Mouse (Mus musculus) embryonic facial prominence, embryonic 11.5 days (tissue): ENCODE measurements around the gene Kctd20. TPM values are rescaled to one million over a fixed set of nuclear protein-coding genes. Genes with fewer than 3 reads are reported as not detected.

ENCODE experiments used
- ATAC-seq: fragments of 200-750 bp; cut with Nextera tagmentation; replicated peaks from 2 replicates; pipeline ENCODE4 v1.8.0; 2017; ENCODE audit warnings: low read depth; ENCODE audit not compliant: insufficient number of reproducible peaks, low FRiP score, low TSS enrichment
- DNase-seq: peaks from one replicate; pipeline ENCODE4 v3.0.0-alpha.2; 2015; ENCODE audit warnings: low spot score
- H3K27ac ChIP-seq: fragments of 300-500 bp; sonication (generic); replicated peaks from 2 replicates; pipeline ENCODE4 v1.5.1; 2014; ENCODE audit warnings: mild to moderate bottlenecking, low read depth, low read length, control low read depth
- H3K27me3 ChIP-seq: fragments of 300-500 bp; sonication (generic); 2 replicates; pipeline ENCODE4 v1.6.1; 2014; ENCODE audit warnings: mild to moderate bottlenecking, low read length, moderate library complexity, mixed read lengths; ENCODE audit not compliant: control insufficient read depth, insufficient read depth
- H3K36me3 ChIP-seq: fragments of 300-500 bp; sonication (generic); replicated peaks from 2 replicates; pipeline ENCODE4 v1.6.1; 2014; ENCODE audit warnings: low read depth, mild to moderate bottlenecking, low read length, moderate library complexity, mixed read lengths; ENCODE audit not compliant: control insufficient read depth, insufficient read depth
- H3K4me1 ChIP-seq: fragments of 300-500 bp; sonication (generic); 2 replicates; pipeline ENCODE4 v1.6.1; 2014; ENCODE audit warnings: low read length, mixed read lengths; ENCODE audit not compliant: control insufficient read depth, insufficient read depth
- H3K4me2 ChIP-seq: fragments of 300-500 bp; sonication (generic); 2 replicates; pipeline ENCODE4 v1.6.1; 2014; ENCODE audit warnings: low read depth, mild to moderate bottlenecking, control low read depth, low read length, moderate library complexity
- H3K4me3 ChIP-seq: fragments of 300-500 bp; sonication (generic); 2 replicates; pipeline ENCODE4 v1.5.1; 2014; ENCODE audit warnings: low read depth, low read length, control low read depth
- H3K9ac ChIP-seq: fragments of 300-500 bp; sonication (generic); replicated peaks from 2 replicates; pipeline ENCODE4 v1.6.1; 2014; ENCODE audit warnings: mild to moderate bottlenecking, control low read depth, low read length
- H3K9me3 ChIP-seq: fragments of 300-500 bp; sonication (generic); replicated peaks from 2 replicates; pipeline ENCODE4 v1.6.1; 2016; ENCODE audit warnings: mild to moderate bottlenecking, low read length, inconsistent platforms, mixed read lengths; ENCODE audit not compliant: control insufficient read depth
- WGBS: fragments of 180-500 bp; shearing (Covaris S2); extraction: QIAGEN DNeasy Blood & Tissue Kit; methylation state at CpG from one replicate; pipeline ENCODE4 v1.1.7; 2014; 5-methylcytosine and 5-hydroxymethylcytosine counted together
- polyA plus RNA-seq: library from polyadenylated mRNA; unstranded; fragments of >200 nt; fragmentation: Nextera tagmentation; extraction: Ambion mirVana; gene quantifications from 2 replicates; pipeline ENCODE4 v1.2.1, GENCODE M21; 2014

Kctd20 gene
- polyA plus RNA-seq, result 109 and 110 TPM in 2 replicates

- peak; percentile 84 for ATAC-seq
- DNase-seq, result peak; percentile 93
- H3K27me3 ChIP-seq, result no peaks in the 10 kb centered on the region
- peak within 1 kb of the TSS; percentile 91 for H3K27ac ChIP-seq
- H3K9ac ChIP-seq, result peak within 1 kb of the TSS; percentile 90
- H3K4me3 ChIP-seq, result peak within 1 kb of the TSS; percentile 52
- peaks cover 3% of the 10 kb centered on the region for H3K4me1 ChIP-seq
- H3K4me2 ChIP-seq, result peak within 1 kb of the TSS; percentile 68
- WGBS, result under 1% methylated on average over 74 of the region's 80 CpGs
- no peaks in the 10 kb centered on the region for H3K9me3 ChIP-seq
- H3K36me3 ChIP-seq, result no peaks in the 10 kb centered on the region
Measured at GRCm38 (mm10) chr17:28951831-28952799, at the start of gene Kctd20. Gene Kctd20, plus strand, starts transcription at chr17:28951950.

- H3K9me3 ChIP-seq, result no peaks in the 10 kb centered on the region
- H3K4me3 ChIP-seq, result no peak overlapping the region
- DNase-seq, result peak; percentile 82
- no peak overlapping the region for H3K4me2 ChIP-seq
- H3K9ac ChIP-seq, result no peak overlapping the region
- no peaks in the 10 kb centered on the region for H3K36me3 ChIP-seq
- no peak for ATAC-seq
- peaks cover 3% of the 10 kb centered on the region; the same call in 1 of the 2 replicates for H3K27me3 ChIP-seq
- 32% methylated on average over 23 of the region's 23 CpGs for WGBS
- no peak overlapping the region for H3K27ac ChIP-seq
- no peaks in the 10 kb centered on the region for H3K4me1 ChIP-seq
Measured at GRCm38 (mm10) chr17:28904546-28905376, 47.0 kb upstream of the Kctd20 start.

- Histone ChIP-seq H3K4me2 (no peak overlapping the region), H3K4me3 (no peak overlapping the region), H3K4me1 (no peaks in the 10 kb centered on the region), H3K9ac (no peak overlapping the region), H3K36me3 (no peaks in the 10 kb centered on the region), H3K9me3 (no peaks in the 10 kb centered on the region), H3K27me3 (peaks cover 9% of the 10 kb centered on the region; the same call in 1 of the 2 replicates), H3K27ac (no peak overlapping the region)
- DNase-seq (no peak), ATAC-seq (no peak)
- 68% methylated on average over 13 of the region's 13 CpGs for WGBS
Measured at GRCm38 (mm10) chr17:28905377-28905916, 46.3 kb upstream of the Kctd20 start.

DNA sequence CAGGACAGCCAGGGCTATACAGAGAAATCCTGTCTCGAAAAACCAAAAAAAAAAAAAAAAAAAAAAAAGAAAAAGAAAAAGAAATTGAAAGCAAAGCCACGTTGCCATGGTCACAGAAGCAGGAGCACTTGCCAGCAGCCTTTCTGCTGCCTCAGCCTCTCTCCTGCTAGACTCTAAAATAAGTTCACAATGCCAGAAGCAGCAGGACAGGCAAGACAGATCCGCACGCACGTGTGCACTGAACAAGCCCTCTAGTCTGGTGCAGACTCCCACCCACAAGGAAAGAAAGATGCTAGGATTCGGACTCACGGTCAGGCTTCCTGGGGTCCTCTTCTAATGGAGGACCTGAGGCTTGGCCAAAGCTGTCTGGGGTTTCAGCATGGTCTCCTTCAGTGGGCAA, 43.8 kb upstream of the Kctd20 start:
- H3K4me2 ChIP-seq, result no peak overlapping the region

DNA sequence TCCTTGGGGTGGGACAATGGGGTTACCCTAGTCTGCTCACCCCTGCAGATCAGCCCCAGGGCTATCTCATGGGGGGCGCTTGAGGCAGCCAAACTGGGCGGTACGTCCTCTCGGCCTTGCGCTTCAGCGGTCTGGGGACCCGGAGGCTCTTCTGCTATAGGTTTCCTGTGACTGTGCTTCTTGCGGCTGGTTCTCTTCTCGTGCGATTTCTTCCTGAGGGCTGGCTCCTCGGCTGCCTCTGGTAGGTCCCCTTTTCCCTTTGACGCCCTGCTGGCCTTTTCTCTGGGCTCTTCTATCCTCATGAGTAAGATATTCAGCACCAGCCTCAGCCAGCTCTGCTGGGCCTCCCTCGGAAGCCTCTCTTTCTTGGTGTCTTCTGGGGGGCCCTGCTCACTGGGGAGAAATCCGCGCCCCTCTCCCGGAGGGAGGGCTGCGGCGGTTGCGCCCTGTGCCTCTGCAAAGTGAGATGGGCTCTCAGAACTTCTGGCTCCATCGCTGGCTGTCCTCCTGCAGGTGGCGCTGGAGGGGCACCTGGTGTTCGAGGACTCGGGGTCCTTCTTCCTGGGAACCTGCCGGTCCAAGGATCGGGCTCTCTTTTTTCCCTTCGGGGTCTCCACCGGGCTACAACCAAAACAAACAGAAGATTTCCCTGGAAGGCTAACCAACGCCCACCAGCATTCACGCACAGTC, 42.4 kb upstream of the Kctd20 start:
- ATAC-seq (no peak), DNase-seq (peak; percentile 75)
- H3K4me3 ChIP-seq, result peak overlapping the region; percentile 18; the same call in 1 of the 2 replicates
- H3K4me2 ChIP-seq, result peak overlapping the region; percentile 46
- WGBS, result 8% methylated on average over 29 of the region's 29 CpGs
- H3K36me3 ChIP-seq, result no peaks in the 10 kb centered on the region
- no peak overlapping the region for H3K27ac ChIP-seq
- peaks cover 9% of the 10 kb centered on the region; the same call in 1 of the 2 replicates for H3K27me3 ChIP-seq
- no peaks in the 10 kb centered on the region for H3K4me1 ChIP-seq
- peak overlapping the region; percentile 52 for H3K9ac ChIP-seq
- H3K9me3 ChIP-seq, result no peaks in the 10 kb centered on the region

More for the DNA sequence above, 43.8 kb upstream of the Kctd20 start:
- H3K27ac ChIP-seq, result no peak overlapping the region
- ATAC-seq, result no peak
- no peak for DNase-seq
- no peaks in the 10 kb centered on the region for H3K36me3 ChIP-seq
- WGBS, result 79% methylated on average over 7 of the region's 7 CpGs
- no peaks in the 10 kb centered on the region for H3K4me1 ChIP-seq
- H3K27me3 ChIP-seq, result peaks cover 9% of the 10 kb centered on the region; the same call in 1 of the 2 replicates
- no peaks in the 10 kb centered on the region for H3K9me3 ChIP-seq
- H3K4me3 ChIP-seq, result no peak overlapping the region
- no peak overlapping the region for H3K9ac ChIP-seq

DNA sequence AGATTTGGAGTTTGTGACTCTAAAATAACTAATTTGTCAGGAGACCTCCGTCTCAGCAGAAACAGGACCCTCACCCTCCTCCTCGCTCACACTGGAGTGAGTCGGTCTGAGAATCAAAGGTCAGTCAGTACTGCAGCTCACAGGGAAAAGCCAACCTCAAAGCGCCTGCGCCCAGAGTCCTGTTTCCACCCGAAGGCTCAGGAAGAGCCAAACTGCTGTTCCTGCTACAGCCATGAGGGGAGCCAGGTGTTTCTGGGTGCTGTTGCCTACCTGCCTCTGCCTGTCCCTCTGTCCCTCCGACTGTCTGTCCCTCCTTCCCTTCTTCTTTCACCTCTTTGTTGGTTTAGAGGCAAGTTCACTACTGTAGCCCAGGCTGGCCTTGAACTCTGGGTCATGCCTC, 41.6 kb upstream of the Kctd20 start:
- H3K9ac ChIP-seq, result no peak overlapping the region

DNA sequence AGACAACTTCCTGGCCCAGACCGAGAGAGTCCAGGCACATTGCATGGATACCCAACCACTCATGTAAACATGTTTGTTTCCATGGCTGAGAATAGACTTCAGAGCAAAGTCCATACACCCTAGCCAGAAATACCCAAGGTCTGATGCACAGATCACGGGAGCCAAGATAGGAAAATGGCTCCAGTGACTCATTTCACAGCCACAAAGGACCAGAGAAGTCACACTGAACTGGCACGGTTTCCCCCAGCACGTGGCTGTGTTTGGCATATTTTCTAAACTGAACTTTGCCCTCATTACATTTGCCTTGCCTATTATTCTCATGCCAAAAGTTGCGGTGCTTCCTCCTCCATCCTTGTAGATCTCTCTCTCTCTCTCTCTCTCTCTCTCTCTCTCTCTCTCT, 38.5 kb upstream of the Kctd20 start:
- Histone ChIP-seq H3K4me1 (no peaks in the 10 kb centered on the region), H3K9me3 (no peaks in the 10 kb centered on the region), H3K4me3 (no peak overlapping the region), H3K4me2 (no peak overlapping the region), H3K27ac (no peak overlapping the region), H3K9ac (no peak overlapping the region), H3K36me3 (no peaks in the 10 kb centered on the region), H3K27me3 (peaks cover 9% of the 10 kb centered on the region; the same call in 1 of the 2 replicates)
- ATAC-seq (no peak), DNase-seq (no peak)
- 85% methylated on average over 5 of the region's 5 CpGs for WGBS

More for the DNA sequence above, 41.6 kb upstream of the Kctd20 start:
- peak; percentile 37 for DNase-seq
- no peaks in the 10 kb centered on the region for H3K9me3 ChIP-seq
- no peak overlapping the region for H3K4me3 ChIP-seq
- WGBS, result 16% methylated on average over 7 of the region's 7 CpGs
- H3K27me3 ChIP-seq, result peaks cover 9% of the 10 kb centered on the region; the same call in 1 of the 2 replicates
- no peaks in the 10 kb centered on the region for H3K4me1 ChIP-seq
- H3K36me3 ChIP-seq, result no peaks in the 10 kb centered on the region
- H3K4me2 ChIP-seq, result no peak overlapping the region
- no peak for ATAC-seq
- H3K27ac ChIP-seq, result no peak overlapping the region
